Mouse (Mus musculus) left cerebral cortex, postnatal 10 days (tissue): ENCODE measurements around the gene 1110059E24Rik. TPM values are rescaled to one million over a fixed set of nuclear protein-coding genes. Genes with fewer than 3 reads are reported as not detected.

Experiments used
- total RNA-seq, 2 experiments: library from RNA; stranded (reverse); gene quantifications; 2 replicates each; pipeline ENCODE4 v1.2.3; 2021

1110059E24Rik gene
- total RNA-seq, 2 experiments from 2014 or later: 24.6 to 25.0 TPM

Other genes with a start within 250 kb of the 1110059E24Rik start
- gene Gda, start 179.5 kb downstream of the 1110059E24Rik start, total RNA-seq: 100 to 1,000 TPM; 250 to 256 TPM
- gene Abhd17b, start 209 bp upstream of the 1110059E24Rik start, total RNA-seq: 10 to 100 TPM; 54.8 to 62.1 TPM
- 10 to 100 TPM; 17.2 TPM for gene Cemip2, start 125.4 kb upstream of the 1110059E24Rik start, total RNA-seq